Mouse (Mus musculus) right cerebral cortex, adult 2 months (tissue): ENCODE data around the gene Chmp3.

ENCODE experiments used
- DNase-seq, 2 experiments: peaks; one replicate each; pipeline ENCODE4 v3.0.0; 2021 to 2022; ENCODE audit warnings: low spot score in 2 of 2

The Chmp3 gene

DNA sequence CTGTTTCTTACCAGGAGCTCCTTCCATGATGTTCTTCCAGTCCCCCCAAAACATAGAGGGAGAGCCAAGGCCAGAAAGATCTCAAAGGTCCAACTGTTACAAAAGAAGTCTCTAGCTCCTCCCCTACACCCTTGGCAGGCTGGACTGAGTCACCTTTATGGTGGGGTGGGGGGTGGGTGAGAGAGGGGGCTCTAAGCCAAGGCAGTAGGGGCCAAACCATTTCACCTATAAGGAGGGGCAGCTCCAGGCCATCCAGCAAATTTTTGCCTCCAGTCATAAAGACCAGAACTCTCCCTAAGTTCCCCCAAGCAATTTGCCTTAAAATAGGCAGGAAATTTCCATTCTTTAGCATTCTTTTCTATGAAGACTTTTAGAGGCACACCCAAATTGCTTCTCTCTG, 65.4 kb downstream of the Chmp3 start:
- DNase-seq = no peak

DNA sequence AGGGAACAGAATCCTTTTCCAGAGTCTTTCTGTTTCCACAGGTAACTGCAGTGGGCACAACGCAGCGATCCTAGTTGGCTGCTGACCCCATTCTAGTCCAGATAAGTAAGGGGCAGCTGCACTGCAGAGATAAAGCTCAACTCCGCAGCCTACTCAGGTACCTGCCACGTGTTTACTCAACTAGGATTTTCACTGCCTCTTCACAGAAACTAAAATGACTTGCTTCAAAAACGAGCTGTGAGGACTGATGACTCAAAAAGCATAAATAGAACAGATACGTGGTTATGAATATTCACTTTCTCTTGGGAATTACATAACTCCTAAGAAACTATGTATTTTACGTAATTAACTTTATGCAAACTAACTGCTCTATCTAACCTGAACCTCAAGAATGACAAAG, 66.4 kb downstream of the Chmp3 start:
- peak in 1 of 2 experiments; percentile 35 for DNase-seq

DNA sequence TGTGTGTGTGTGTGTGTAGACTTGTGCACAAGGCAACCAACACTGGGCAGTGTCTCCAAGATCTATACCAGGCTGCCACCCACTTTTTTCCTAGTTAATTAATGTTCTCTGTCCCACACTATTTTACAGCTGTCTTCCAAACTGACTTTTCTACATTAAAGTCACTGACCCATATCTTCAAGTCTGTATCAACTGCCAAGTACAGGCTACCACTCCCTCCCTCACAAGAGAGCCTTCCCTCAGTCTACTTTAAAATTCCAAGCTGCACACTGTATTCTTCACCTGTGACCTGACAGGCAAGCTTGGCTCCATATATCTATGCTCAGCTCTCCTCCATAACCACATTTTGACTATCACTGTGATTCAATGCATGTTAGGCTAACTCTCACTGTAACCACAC, 69.6 kb downstream of the Chmp3 start:
- no peak for DNase-seq

DNA sequence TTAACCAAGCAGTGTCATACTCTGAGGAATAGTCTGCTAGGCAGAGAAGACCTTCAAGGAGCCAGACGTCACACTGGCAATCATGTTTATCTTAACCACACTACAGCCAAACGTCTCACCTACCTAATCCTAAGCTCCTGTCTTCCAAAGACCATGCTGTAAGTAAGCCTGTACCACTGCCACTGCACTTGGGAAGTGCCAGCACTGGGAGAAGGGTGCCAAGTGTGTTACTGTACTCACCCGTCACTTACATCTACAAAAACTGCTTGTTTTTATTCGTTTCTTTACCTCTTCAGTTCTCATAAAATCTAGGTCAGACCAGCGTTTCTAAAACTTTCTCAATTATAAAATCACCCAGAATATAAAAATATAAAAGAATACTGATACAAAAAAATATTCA, 73.4 kb downstream of the Chmp3 start:
- DNase-seq = no peak

DNA sequence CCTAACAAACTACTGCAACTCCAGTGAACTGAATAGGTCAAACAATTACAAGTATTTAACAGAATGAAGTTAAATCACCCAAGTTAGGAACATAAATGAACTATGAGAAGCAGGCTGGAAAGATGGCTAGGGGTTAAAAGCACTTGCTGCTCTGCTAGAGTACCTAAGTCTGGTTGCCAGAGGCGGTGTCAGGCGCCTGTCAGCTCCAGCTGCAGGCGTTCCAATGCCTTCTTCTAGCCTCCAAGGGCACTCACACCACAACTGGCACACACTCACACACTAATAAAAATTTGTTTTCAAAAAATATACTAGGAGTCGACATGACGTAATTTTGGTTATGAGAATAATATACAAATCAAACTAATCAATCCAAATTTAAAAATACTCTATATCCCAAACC, 78.0 kb downstream of the Chmp3 start:
- DNase-seq = no peak

DNA sequence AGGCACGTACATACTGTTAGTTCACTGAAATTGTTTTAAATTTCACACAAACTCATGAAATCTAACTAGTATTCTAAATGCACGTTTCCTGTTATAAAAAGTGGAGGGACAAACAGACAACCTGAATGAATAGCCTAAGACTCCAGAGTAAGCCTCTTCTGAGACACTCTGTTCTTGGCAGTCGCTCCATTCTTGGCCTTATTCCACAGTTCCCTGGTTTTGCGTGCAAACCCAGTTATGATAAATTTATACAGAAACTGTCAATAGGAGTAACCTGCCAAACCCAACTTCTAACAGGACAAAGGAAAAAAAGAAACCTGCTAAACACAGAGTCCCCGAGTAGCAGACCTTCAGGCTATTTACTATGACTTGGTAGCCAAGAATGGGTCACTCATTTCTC, 78.4 kb downstream of the Chmp3 start:
- DNase-seq = no peak

DNA sequence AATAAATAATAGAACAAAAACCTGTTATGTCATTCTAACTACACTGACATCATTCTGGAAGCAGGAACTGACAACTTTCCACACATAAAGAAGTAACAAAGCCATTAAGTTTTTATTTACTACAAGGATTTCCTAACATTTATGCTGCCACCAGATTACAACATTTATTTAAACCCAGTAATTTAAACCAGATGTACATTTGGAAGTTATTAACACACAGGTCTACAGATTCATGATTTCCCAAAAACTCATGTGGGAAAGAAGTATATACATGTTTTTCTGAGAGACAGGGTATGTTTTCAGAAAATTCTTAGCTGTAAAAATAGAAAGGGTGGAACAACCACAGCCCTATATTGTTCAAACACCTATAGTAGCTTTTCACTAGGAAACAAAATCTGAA, 81.1 kb downstream of the Chmp3 start:
- DNase-seq = no peak

DNA sequence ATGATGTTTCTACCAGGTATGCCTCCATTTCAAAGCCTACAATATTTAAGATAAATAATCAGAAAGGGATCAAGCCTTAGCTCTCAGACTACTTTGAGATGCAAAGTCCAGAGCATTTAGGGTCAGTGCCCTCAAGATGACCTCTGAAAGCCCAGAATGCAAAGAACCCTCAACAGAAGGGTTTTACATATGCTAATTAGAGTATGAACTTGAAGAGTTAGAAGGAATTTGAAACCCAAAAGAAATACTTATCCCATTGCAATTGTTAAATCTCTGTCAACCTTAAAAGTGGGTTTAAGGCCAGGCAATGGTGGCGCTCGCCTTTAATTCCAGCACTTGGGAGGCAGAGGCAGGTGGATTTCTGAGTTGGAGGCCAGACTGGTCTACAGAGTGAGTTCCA, 82.4 kb downstream of the Chmp3 start:
- DNase-seq = no peak

DNA sequence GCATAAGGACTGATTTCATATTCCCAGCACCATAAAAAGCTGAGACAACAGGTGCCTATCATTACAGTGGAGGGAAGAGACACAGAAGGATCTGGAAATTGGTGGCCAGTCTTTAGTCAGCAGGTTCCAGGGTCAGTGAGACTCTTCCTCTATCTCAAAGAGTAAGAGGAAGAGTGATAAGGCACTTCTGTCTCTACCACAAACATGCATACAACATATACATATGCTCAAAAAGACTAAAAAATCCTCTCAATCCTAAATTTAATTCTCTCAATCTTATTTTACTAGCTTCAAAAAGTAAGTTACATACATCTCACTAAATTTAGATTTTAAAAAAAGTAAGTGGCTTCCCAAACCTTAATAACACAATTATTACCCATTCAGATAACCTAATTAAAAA, 83.7 kb downstream of the Chmp3 start:
- no peak for DNase-seq

DNA sequence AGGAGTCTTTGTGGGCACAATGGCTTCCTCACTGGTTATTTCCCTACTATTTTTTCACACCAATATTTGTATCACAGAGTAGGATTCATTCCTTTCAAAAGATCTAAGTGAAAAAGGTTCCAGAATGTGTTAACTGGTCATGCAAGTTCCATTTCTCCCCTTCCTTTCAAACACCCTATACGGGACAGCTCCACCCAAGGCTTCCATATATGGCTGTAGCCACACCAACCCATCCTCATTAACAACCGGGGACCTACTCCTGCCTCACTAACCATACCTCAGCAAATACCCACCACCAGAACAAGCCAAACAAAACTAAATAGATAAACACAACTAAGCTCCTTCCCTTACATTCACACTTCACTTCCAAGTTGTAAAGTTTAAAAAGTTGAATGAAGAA, 87.6 kb downstream of the Chmp3 start:
- DNase-seq = no peak

DNA sequence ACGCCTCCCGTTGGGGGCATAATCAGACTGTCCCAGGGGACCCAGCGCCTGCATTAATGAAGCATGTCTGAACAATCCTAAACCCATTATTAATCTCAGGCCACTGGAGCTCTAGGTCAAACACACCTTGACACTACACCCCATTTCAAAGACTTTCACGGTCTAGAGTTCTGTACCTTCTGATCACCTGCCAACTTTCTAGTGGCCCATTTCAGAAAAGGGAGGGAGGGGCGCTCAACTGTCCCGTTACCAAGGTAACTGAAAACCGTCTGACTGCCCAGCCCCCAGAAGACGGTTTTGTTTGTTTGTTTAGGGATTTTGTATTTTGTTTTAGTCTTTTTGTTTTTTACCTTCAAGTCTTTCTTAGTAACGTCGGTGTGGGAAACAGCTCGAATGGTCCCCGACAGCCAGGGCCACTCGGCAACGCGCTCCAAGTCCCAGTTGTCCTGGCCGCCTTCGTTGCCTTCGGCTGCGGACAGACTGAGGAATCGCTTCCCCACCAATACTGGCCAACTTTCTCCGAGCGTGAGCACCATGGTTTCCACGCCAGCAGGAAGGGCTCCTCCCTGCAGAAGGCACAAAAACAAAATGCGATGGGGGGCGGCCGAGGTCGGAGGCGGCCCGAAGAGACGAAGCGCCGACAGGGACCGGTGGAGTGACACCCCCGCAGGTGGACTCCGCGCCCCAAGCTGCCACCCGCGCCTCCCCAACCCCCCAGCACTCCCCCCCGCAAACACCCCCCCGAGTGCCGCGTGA, 88.3 kb downstream of the Chmp3 start:
- DNase-seq = peak; percentile 39 to 53
